Mouse (Mus musculus) retina, postnatal 1 day (tissue): Measurements from ENCODE around the gene Abl1.

ENCODE experiments used
- DNase-seq: peaks from one replicate; pipeline ENCODE4 v3.0.0-alpha.2; 2012

Abl1 gene

GRCm38 (mm10) chr2:31789215-31789614, 101.0 kb downstream of the Abl1 start:
- no peak for DNase-seq

GRCm38 (mm10) chr2:31790728-31791251, 102.6 kb downstream of the Abl1 start:
- DNase-seq: no peak

GRCm38 (mm10) chr2:31791260-31791659, 103.1 kb downstream of the Abl1 start:
- DNase-seq: no peak

- no peak for DNase-seq
Observed at GRCm38 (mm10) chr2:31792611-31793010, 104.4 kb downstream of the Abl1 start.

- DNase-seq: no peak
Observed at GRCm38 (mm10) chr2:31796943-31797342, 108.8 kb downstream of the Abl1 start.

- DNase-seq: no peak
Observed at GRCm38 (mm10) chr2:31801416-31801815, 113.2 kb downstream of the Abl1 start.

GRCm38 (mm10) chr2:31802811-31803210, 114.6 kb downstream of the Abl1 start:
- DNase-seq: no peak

GRCm38 (mm10) chr2:31803480-31803879, 115.3 kb downstream of the Abl1 start:
- DNase-seq: no peak

GRCm38 (mm10) chr2:31806639-31807382, 118.6 kb downstream of the Abl1 start:
- peak; percentile 62 for DNase-seq

GRCm38 (mm10) chr2:31808410-31809357, 120.5 kb downstream of the Abl1 start:
- peak; percentile 66 for DNase-seq

GRCm38 (mm10) chr2:31809358-31809740, 121.2 kb downstream of the Abl1 start:
- DNase-seq: no peak

- DNase-seq: no peak
Observed at GRCm38 (mm10) chr2:31810444-31810843, 122.3 kb downstream of the Abl1 start, which contains the start of gene Qrfp. TSS of gene Qrfp (minus strand) at chr2:31810580.

GRCm38 (mm10) chr2:31811086-31811958, 123.1 kb downstream of the Abl1 start:
- DNase-seq: no peak

GRCm38 (mm10) chr2:31813641-31814040, 125.5 kb downstream of the Abl1 start:
- DNase-seq: no peak

GRCm38 (mm10) chr2:31814699-31815098, 126.5 kb downstream of the Abl1 start:
- DNase-seq: no peak

GRCm38 (mm10) chr2:31815367-31815766, 127.2 kb downstream of the Abl1 start:
- peak; percentile 75 for DNase-seq

- DNase-seq: peak; percentile 78
Observed at GRCm38 (mm10) chr2:31822524-31823371, 134.6 kb downstream of the Abl1 start.

GRCm38 (mm10) chr2:31823933-31824730, 136.0 kb downstream of the Abl1 start:
- peak; percentile 57 for DNase-seq

GRCm38 (mm10) chr2:31825469-31825911, 137.3 kb downstream of the Abl1 start:
- DNase-seq: no peak
